Mouse (Mus musculus) layer of hippocampus, adult 6 months (tissue): ENCODE results near the gene Mms19. TPM values are rescaled to one million over a fixed set of nuclear protein-coding genes. Genes with fewer than 3 reads are reported as not detected.

Source experiments
- long read RNA-seq, 2 experiments: library from polyadenylated mRNA; unstranded; transcript quantifications; one replicate each; pipeline ENCODE4 v2.0.0; 2019 to 2020
- polyA plus RNA-seq: library from polyadenylated mRNA; unstranded; fragments of <200 nt; fragmentation: Nextera tagmentation; gene quantifications from 2 replicates; pipeline ENCODE4 v1.2.3, GENCODE M21; 2021

The Mms19 gene
- 8.5 and 8.8 TPM in 2 replicates for polyA plus RNA-seq
- long read RNA-seq, experiment 1, full-length matches to known transcripts, result 3 of 12 reads
- long read RNA-seq, experiment 1, partial matches to known transcripts, result 3 of 12 reads
- long read RNA-seq, experiment 1, other reads (novel, unspliced or antisense), result 6 of 12 reads
- long read RNA-seq, experiment 2, full-length matches to known transcripts, result 14 of 54 reads
- long read RNA-seq, experiment 2, partial matches to known transcripts, result 4 of 54 reads
- long read RNA-seq, experiment 2, other reads (novel, unspliced or antisense), result 36 of 54 reads

GRCm38 (mm10) chr19:41980819-41981594 is at the start of gene Mms19:
Gene Mms19, minus strand, starts transcription at chr19:41981157.

GRCm38 (mm10) chr19:41981595-41981927 is 604 bp upstream of the Mms19 start, which contains the start of gene Ubtd1:
Gene Ubtd1, plus strand, starts transcription at chr19:41981763.

GRCm38 (mm10) chr19:41933179-41934086 is 47.5 kb downstream of the Mms19 start, which contains the start of the genes Exosc1 and Zdhhc16:
Gene Exosc1, minus strand, starts transcription at chr19:41933423.
Gene Zdhhc16, plus strand, starts transcription at chr19:41933480.

GRCm38 (mm10) chr19:41911178-41912073 is 69.5 kb downstream of the Mms19 start, which contains the start of gene Pgam1:
Gene Pgam1, plus strand, starts transcription at chr19:41911923.

GRCm38 (mm10) chr19:41895460-41896318 is 85.3 kb downstream of the Mms19 start, which contains the start of gene Rrp12:
Gene Rrp12, minus strand, starts transcription at chr19:41896173.

Other genes starting within 250 kb of the Mms19 start
- gene Slit1, start 237.5 kb downstream of the Mms19 start, polyA plus RNA-seq, result 40.5 and 40.9 TPM in 2 replicates
- 0.52 and 0.65 TPM in 2 replicates for gene Arhgap19, start 179.1 kb downstream of the Mms19 start, polyA plus RNA-seq
- 51.4 and 67.2 TPM in 2 replicates for gene Frat1, start 151.2 kb downstream of the Mms19 start, polyA plus RNA-seq
- gene Frat2, start 133.0 kb downstream of the Mms19 start, polyA plus RNA-seq, result 0.55 and 0.67 TPM in 2 replicates
- gene Rrp12, start 85.0 kb downstream of the Mms19 start, polyA plus RNA-seq, result 12.1 and 13.1 TPM in 2 replicates
- 781 and 829 TPM in 2 replicates for gene Pgam1, start 69.2 kb downstream of the Mms19 start, polyA plus RNA-seq
- 53.5 and 54.9 TPM in 2 replicates for gene Exosc1, start 47.7 kb downstream of the Mms19 start, polyA plus RNA-seq
- 30.0 and 30.7 TPM in 2 replicates for gene Zdhhc16, start 47.7 kb downstream of the Mms19 start, polyA plus RNA-seq
- 3.5 and 4.2 TPM in 2 replicates for gene Ubtd1, start 606 bp upstream of the Mms19 start, polyA plus RNA-seq
- gene Ankrd2, start 54.8 kb upstream of the Mms19 start, polyA plus RNA-seq, result 0.50 and 0.56 TPM in 2 replicates
- gene Hoga1, start 64.5 kb upstream of the Mms19 start, polyA plus RNA-seq, result 0.73 and 0.92 TPM in 2 replicates
- not detected in 2 replicates for gene 4933411K16Rik, start 71.1 kb upstream of the Mms19 start, polyA plus RNA-seq
- 53.1 and 58.1 TPM in 2 replicates for gene Morn4, start 105.2 kb upstream of the Mms19 start, polyA plus RNA-seq
- gene Pi4k2a, start 109.3 kb upstream of the Mms19 start, polyA plus RNA-seq, result 8.1 and 8.4 TPM in 2 replicates
- 65.3 and 67.0 TPM in 2 replicates for gene Avpi1, start 147.9 kb upstream of the Mms19 start, polyA plus RNA-seq
- gene Marveld1, start 166.2 kb upstream of the Mms19 start, polyA plus RNA-seq, result 0.60 and 0.89 TPM in 2 replicates
- 10.1 and 10.7 TPM in 2 replicates for gene Zfyve27, start 182.8 kb upstream of the Mms19 start, polyA plus RNA-seq
- gene Sfrp5, start 221.1 kb upstream of the Mms19 start, polyA plus RNA-seq, result 0.28 and 1.5 TPM in 2 replicates